Mouse (Mus musculus) forebrain, embryonic 15.5 days (tissue): ENCODE results near the gene Ghrhr. TPM values are rescaled to one million over a fixed set of nuclear protein-coding genes. Genes with fewer than 3 reads are reported as not detected.

ENCODE experiments used
- ATAC-seq: fragments of 200-750 bp; cut with Nextera tagmentation; replicated peaks from 2 replicates; pipeline ENCODE4 v1.8.0; 2017; ENCODE audit warnings: mild to moderate bottlenecking, moderate TSS enrichment, moderate library complexity
- H3K27ac ChIP-seq: fragments of 300-500 bp; sonication (generic); replicated peaks from 2 replicates; pipeline ENCODE4 v1.5.1; 2015; ENCODE audit warnings: mild to moderate bottlenecking, inconsistent platforms
- H3K27me3 ChIP-seq: fragments of 300-500 bp; sonication (generic); 2 replicates; pipeline ENCODE4 v1.6.1; 2015; ENCODE audit warnings: inconsistent platforms
- H3K36me3 ChIP-seq: fragments of 300-500 bp; sonication (generic); 2 replicates; pipeline ENCODE4 v1.6.1; 2015; ENCODE audit warnings: mild to moderate bottlenecking, inconsistent platforms
- H3K4me1 ChIP-seq: fragments of 300-500 bp; sonication (generic); 2 replicates; pipeline ENCODE4 v1.6.1; 2015; ENCODE audit warnings: inconsistent platforms
- H3K4me2 ChIP-seq: fragments of 300-500 bp; sonication (generic); replicated peaks from 2 replicates; pipeline ENCODE4 v1.6.1; 2015; ENCODE audit warnings: mild to moderate bottlenecking, inconsistent platforms
- H3K4me3 ChIP-seq: fragments of 300-500 bp; sonication (generic); 2 replicates; pipeline ENCODE4 v1.5.1; 2015; ENCODE audit warnings: mild to moderate bottlenecking, inconsistent platforms
- H3K9ac ChIP-seq: fragments of 300-500 bp; sonication (generic); replicated peaks from 2 replicates; pipeline ENCODE4 v1.6.1; 2015; ENCODE audit warnings: mild to moderate bottlenecking, inconsistent platforms
- H3K9me3 ChIP-seq: fragments of 300-500 bp; sonication (generic); 2 replicates; pipeline ENCODE4 v1.6.1; 2016; ENCODE audit warnings: inconsistent platforms
- WGBS: fragments of 180-500 bp; shearing (Covaris S2); methylation state at CpG from one replicate; pipeline ENCODE4 v1.1.7; 2015; ENCODE audit warnings: mixed read lengths; 5-methylcytosine and 5-hydroxymethylcytosine counted together
- polyA plus RNA-seq: library from polyadenylated mRNA; unstranded; fragments of >200 nt; fragmentation: Nextera tagmentation; extraction: Ambion mirVana; gene quantifications from 2 replicates; pipeline ENCODE4 v1.2.1, GENCODE M21; 2015

The Ghrhr gene
- polyA plus RNA-seq, 1 experiment from 2014 or later, result not detected

DNA sequence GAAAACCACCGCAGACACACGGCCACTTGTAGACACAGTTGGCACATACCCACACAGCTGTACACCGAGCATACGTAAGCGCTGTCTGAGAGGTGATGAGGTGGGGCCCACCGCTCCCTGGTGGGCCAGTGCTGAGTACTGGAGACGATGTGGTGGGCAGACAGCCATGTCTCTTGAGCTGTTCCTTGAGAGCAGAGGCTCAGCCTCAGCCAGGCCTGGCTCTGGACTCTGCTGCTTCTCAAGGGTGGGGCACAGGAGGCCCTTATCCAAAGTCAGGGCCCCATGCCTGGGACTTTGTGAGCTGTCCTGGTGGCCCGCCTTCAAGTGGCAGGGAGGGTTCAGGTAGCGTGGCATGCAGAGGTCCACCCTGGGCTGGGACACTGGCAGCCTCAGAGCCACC, 33.8 kb upstream of the Ghrhr start:
- 60% methylated on average over 9 of the region's 9 CpGs for WGBS
- no peaks in the 10 kb centered on the region for H3K27me3 ChIP-seq
- H3K4me3 ChIP-seq, result no peak overlapping the region
- H3K36me3 ChIP-seq, result no peaks in the 10 kb centered on the region
- no peak overlapping the region for H3K4me2 ChIP-seq
- no peak overlapping the region for H3K9ac ChIP-seq
- peaks cover 4% of the 10 kb centered on the region; the same call in 1 of the 2 replicates for H3K4me1 ChIP-seq
- no peak overlapping the region for H3K27ac ChIP-seq
- 0 out of 2 replicates have a peak, but pooled peaks have one; percentile 27 for ATAC-seq
- H3K9me3 ChIP-seq, result no peaks in the 10 kb centered on the region

DNA sequence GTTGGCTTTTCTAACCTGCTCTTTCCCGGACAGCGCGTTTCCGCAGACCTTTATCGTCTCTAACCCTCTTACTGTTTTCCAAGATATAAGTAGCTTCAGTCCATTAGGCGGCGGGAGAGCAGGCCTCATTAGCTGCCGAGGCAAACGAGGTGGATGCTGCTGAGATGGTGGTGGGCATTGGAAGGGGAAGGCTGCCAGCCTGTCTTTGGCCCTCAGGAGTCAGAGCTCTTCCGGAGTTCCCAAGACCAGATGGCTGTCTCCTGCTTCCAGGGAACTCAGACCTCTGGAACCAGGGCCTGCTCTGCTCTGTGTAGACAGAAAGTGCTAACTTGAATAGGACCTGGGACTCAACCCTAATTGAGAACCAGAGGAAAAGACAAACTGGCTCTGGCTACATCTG, 32.6 kb upstream of the Ghrhr start:
- Histone ChIP-seq H3K4me2 (no peak overlapping the region), H3K27ac (no peak overlapping the region), H3K4me3 (no peak overlapping the region), H3K36me3 (no peaks in the 10 kb centered on the region), H3K4me1 (peaks cover 4% of the 10 kb centered on the region; the same call in 1 of the 2 replicates), H3K27me3 (no peaks in the 10 kb centered on the region), H3K9me3 (no peaks in the 10 kb centered on the region), H3K9ac (no peak overlapping the region)
- 71% methylated on average over 10 of the region's 10 CpGs for WGBS
- no peak for ATAC-seq

- Histone ChIP-seq H3K9ac (no peak overlapping the region), H3K27me3 (no peaks in the 10 kb centered on the region), H3K36me3 (no peaks in the 10 kb centered on the region), H3K4me2 (no peak overlapping the region), H3K4me1 (peaks cover 4% of the 10 kb centered on the region; the same call in 1 of the 2 replicates), H3K27ac (no peak overlapping the region), H3K9me3 (no peaks in the 10 kb centered on the region), H3K4me3 (no peak overlapping the region)
- no peak for ATAC-seq
- WGBS, result 87% methylated on average over 9 of the region's 9 CpGs
These were observed 31.6 kb upstream of the Ghrhr start for GRCm38 (mm10) chr6:55344291-55345016.

- Histone ChIP-seq H3K9ac (no peak overlapping the region), H3K4me2 (no peak overlapping the region), H3K4me1 (peaks cover 4% of the 10 kb centered on the region; the same call in 1 of the 2 replicates), H3K36me3 (no peaks in the 10 kb centered on the region), H3K27ac (no peak overlapping the region), H3K27me3 (no peaks in the 10 kb centered on the region), H3K4me3 (no peak overlapping the region), H3K9me3 (no peaks in the 10 kb centered on the region)
- 88% methylated on average over 10 of the region's 10 CpGs for WGBS
- no peak for ATAC-seq
These were observed 30.8 kb upstream of the Ghrhr start for GRCm38 (mm10) chr6:55345264-55345663.

GRCm38 (mm10) chr6:55346491-55346890, 29.6 kb upstream of the Ghrhr start:
- WGBS, result 93% methylated on average over 7 of the region's 7 CpGs
- Histone ChIP-seq H3K27ac (no peak overlapping the region), H3K4me2 (no peak overlapping the region), H3K9me3 (no peaks in the 10 kb centered on the region), H3K4me3 (no peak overlapping the region), H3K36me3 (no peaks in the 10 kb centered on the region), H3K9ac (no peak overlapping the region), H3K4me1 (peaks cover 4% of the 10 kb centered on the region; the same call in 1 of the 2 replicates), H3K27me3 (no peaks in the 10 kb centered on the region)
- ATAC-seq, result no peak

DNA sequence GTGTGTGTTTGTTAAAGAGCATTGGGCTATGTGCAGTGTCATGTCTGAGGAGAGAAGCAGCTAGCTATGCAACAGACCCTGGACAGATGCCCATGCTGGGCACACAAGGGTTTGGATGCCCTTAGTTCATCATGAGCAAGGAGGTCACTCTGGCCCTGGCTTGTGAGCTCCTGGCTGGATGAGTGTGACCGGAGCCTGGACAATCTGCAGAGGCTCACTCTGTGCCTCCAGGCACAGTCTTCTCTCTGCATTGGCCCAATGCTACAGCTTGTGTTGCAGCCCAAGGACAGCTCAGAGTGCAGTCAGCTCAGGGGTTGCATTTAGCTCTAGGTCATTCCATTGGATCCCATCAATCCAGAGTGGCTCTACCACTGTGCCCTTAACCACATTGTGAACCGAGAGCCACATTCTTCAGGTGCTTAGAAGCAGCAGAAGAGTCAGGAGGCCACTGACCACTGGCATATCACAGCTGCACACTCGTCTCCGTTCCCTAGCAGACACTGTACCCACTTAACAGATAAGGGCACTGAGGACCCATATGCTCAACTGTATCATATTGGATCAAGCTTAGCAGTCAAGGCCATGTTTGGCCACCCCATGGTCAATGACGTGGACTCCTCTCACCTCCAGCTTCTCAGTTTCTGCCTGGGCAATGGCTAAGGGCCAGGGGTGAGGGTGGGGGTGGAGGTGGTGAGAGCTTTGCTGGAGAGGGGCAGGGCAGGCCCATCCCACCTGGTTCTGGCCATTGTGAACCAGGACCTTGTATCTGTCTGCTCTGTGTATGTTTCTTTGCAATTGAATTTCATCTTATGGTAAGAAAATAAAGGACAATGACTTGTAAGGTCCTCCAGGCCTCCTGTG, 28.2 kb upstream of the Ghrhr start:
- H3K36me3 ChIP-seq, result no peaks in the 10 kb centered on the region
- H3K27me3 ChIP-seq, result no peaks in the 10 kb centered on the region
- no peak overlapping the region for H3K4me3 ChIP-seq
- no peak for ATAC-seq
- WGBS, result 87% methylated on average over 5 of the region's 5 CpGs
- no peaks in the 10 kb centered on the region for H3K4me1 ChIP-seq
- H3K27ac ChIP-seq, result no peak overlapping the region
- no peak overlapping the region for H3K9ac ChIP-seq
- no peak overlapping the region for H3K4me2 ChIP-seq
- H3K9me3 ChIP-seq, result no peaks in the 10 kb centered on the region

DNA sequence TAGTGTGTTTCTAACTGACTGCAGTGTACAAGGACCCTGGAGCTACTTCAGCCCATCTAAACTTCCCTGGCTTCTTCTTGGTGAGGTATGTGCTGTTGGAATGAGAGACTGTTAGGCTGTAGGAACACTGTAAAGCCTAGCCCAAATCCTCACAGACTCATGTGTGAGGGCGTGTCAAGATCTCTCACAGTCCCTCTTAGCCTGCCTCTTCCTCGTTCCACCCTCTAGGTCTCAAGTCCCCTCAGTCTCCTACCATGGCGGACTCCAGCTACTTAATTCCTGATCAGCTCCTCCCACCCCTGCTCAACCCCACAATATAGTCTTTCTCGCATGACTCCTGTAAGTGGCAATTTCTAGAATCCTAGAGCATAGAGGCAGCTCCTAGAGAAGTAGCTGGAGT, 26.9 kb upstream of the Ghrhr start:
- Histone ChIP-seq H3K4me1 (no peaks in the 10 kb centered on the region), H3K27me3 (no peaks in the 10 kb centered on the region), H3K4me2 (no peak overlapping the region), H3K4me3 (no peak overlapping the region), H3K36me3 (no peaks in the 10 kb centered on the region), H3K9ac (no peak overlapping the region), H3K27ac (no peak overlapping the region), H3K9me3 (no peaks in the 10 kb centered on the region)
- no peak for ATAC-seq
- 91% methylated on average over 4 of the region's 4 CpGs for WGBS

DNA sequence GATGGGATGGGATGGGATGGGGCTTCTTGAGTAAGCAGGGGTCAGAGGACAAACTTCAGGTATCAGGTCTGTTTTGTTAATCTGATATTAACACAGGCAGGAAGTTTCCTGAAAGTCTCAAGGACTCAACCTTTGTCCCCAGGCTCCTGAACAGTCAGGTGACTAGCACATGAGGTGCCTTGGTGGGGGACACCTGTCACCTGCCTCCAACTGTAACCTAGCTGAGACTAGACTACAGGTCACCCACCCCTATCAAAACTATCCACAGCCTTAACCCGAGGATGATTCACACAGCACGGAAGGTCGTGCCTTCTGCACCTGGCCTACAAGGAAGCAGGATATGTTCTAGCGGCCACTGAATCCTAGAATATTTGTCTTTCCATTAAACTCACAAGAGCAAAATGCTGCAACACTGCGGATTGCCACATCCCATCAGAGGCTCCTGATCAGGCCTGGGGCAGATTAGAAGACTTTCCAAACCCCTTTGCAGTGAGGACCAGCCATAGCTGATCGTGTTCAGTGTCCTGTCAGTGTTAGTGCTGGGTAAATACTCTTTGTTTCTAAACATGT, 25.6 kb upstream of the Ghrhr start:
- WGBS, result 93% methylated on average over 6 of the region's 6 CpGs

GRCm38 (mm10) chr6:55351712-55352111, 24.4 kb upstream of the Ghrhr start:
- no peaks in the 10 kb centered on the region for H3K9me3 ChIP-seq
- H3K4me1 ChIP-seq, result no peaks in the 10 kb centered on the region
- H3K36me3 ChIP-seq, result no peaks in the 10 kb centered on the region
- WGBS, result 81% methylated on average over 7 of the region's 7 CpGs
- H3K4me3 ChIP-seq, result no peak overlapping the region
- H3K9ac ChIP-seq, result no peak overlapping the region
- H3K27me3 ChIP-seq, result no peaks in the 10 kb centered on the region
- H3K27ac ChIP-seq, result no peak overlapping the region
- H3K4me2 ChIP-seq, result no peak overlapping the region
- ATAC-seq, result no peak

More for the DNA sequence above, 25.6 kb upstream of the Ghrhr start:
- H3K9ac ChIP-seq, result no peak overlapping the region
- H3K27ac ChIP-seq, result no peak overlapping the region
- ATAC-seq, result no peak
- no peaks in the 10 kb centered on the region for H3K27me3 ChIP-seq
- H3K36me3 ChIP-seq, result no peaks in the 10 kb centered on the region
- H3K4me3 ChIP-seq, result no peak overlapping the region
- H3K9me3 ChIP-seq, result no peaks in the 10 kb centered on the region
- H3K4me1 ChIP-seq, result no peaks in the 10 kb centered on the region
- no peak overlapping the region for H3K4me2 ChIP-seq

- H3K9ac ChIP-seq, result no peak overlapping the region
- no peak for ATAC-seq
- no peaks in the 10 kb centered on the region for H3K36me3 ChIP-seq
- H3K4me3 ChIP-seq, result no peak overlapping the region
- WGBS, result 81% methylated on average over 12 of the region's 12 CpGs
- no peak overlapping the region for H3K27ac ChIP-seq
- no peaks in the 10 kb centered on the region for H3K4me1 ChIP-seq
- no peaks in the 10 kb centered on the region for H3K9me3 ChIP-seq
- no peaks in the 10 kb centered on the region for H3K27me3 ChIP-seq
- H3K4me2 ChIP-seq, result no peak overlapping the region
These were observed 22.2 kb upstream of the Ghrhr start for GRCm38 (mm10) chr6:55353711-55354445.

DNA sequence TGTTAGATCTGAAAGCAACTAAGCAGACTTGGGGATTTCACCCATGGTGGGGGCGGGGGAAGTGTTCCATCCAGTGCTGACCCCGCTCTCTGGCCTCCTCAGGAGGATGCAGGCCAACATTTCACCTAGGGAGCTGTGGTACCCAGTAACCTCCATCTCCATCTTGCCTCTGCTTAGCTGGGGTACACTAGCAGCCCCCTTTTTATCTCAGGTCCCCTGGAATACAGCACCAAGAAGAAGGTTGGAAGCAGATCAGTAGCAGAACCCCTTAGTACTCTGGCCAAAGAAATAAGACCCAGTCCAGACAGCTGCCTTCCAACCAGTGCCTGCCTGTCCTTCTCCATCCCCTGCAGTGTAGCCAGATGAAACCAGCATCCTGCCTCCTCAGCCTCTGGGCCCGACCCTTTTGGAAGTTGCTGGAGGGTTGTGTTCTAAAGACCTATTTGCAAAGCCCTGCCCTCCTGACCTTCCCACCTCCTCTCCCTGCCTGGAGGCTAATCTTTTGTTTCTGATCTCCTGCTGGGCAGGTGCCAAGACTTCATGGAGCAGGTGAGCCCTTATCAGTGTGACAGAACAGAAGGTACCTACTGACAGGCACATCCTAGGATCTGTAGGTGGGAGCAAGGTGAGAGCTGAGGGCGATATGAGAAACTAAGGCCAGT, 21.5 kb upstream of the Ghrhr start:
- no peak for ATAC-seq

More for the DNA sequence above, 21.5 kb upstream of the Ghrhr start:
- Histone ChIP-seq H3K27ac (no peak overlapping the region), H3K4me2 (no peak overlapping the region), H3K36me3 (no peaks in the 10 kb centered on the region), H3K9ac (no peak overlapping the region), H3K27me3 (no peaks in the 10 kb centered on the region), H3K4me3 (no peak overlapping the region), H3K4me1 (no peaks in the 10 kb centered on the region), H3K9me3 (no peaks in the 10 kb centered on the region)
- 63% methylated on average over 4 of the region's 4 CpGs for WGBS
